Comparison of ENCODE assay signal across 28 mouse cellular contexts in genomic region chr12:70329059-70329458, GRCm38 (mm10). TPM values are rescaled to one million over a fixed set of nuclear protein-coding genes. Genes with fewer than 3 reads are reported as not detected.
A peak's percentile ranks its signal among the peaks of the same experiment; 100 is the strongest.
DNase-seq lines count a peak whose midpoint lies in the region; ATAC-seq and TF ChIP-seq lines count a peak whose summit lies in the region.
"Had no signal": no experiment of that assay in that cellular context is flagged by ENCODE, and none has a peak within 500 bp of the region (broad histone marks: within the 10 kb centered on the region; RNA-seq: fewer than 3 reads in every experiment).

No protein-coding gene starts in this region.

- TF ChIP-seq CTCF in thymus, adult 2 months (IDR thresholded peaks at IDR 0.05; ENCODE audit: borderline replicate concordance, control insufficient read depth, extremely low read depth, insufficient read depth, low read length, poor library complexity), result no peak

- DNase-seq in adrenal gland, postnatal 14 days, result peak; percentile 14
- DNase-seq in adrenal gland, adult 8-10 months, result no peak
- no peak for DNase-seq in lung, postnatal 36 days
- no peak for DNase-seq in thymus, adult 2 months
- DNase-seq: cerebellum, adult 11 months; cerebellum, adult 9-10 months; embryo, embryonic 11 days; gastrocnemius, postnatal 10 days; heart, adult 18-20 months; heart, postnatal 36 days; kidney, adult 8-10 months; layer of hippocampus, postnatal 36 days; left cerebral cortex, postnatal 4 days; liver, postnatal 0 days; midbrain, embryonic 14.5 days; thymus, postnatal 4 days had no signal

- no peak overlapping the region for H3K4me3 ChIP-seq in heart, embryonic 16.5 days (ENCODE audit: low read length)
- H3K4me3 ChIP-seq in heart, embryonic 12.5 days, result no peak overlapping the region
- H3K4me3 ChIP-seq in lung, embryonic 16.5 days (ENCODE audit: low read length), result no peak overlapping the region
- no peak overlapping the region for H3K4me3 ChIP-seq in thymus, adult 2 months (ENCODE audit: control insufficient read depth, insufficient read depth, low read length)
- H3K4me3 ChIP-seq: embryonic facial prominence, embryonic 12.5 days; forebrain, embryonic 10.5 days; hindbrain, embryonic 13.5 days; liver, embryonic 12.5 days had no signal

- H3K27ac ChIP-seq in heart, embryonic 16.5 days (ENCODE audit: low read length), result peak overlapping the region; percentile 64
- no peak overlapping the region for H3K27ac ChIP-seq in heart, embryonic 12.5 days (ENCODE audit: poor library complexity, severe bottlenecking)
- H3K27ac ChIP-seq in lung, embryonic 16.5 days (ENCODE audit: low read length), result no peak overlapping the region
- H3K27ac ChIP-seq in thymus, adult 2 months (ENCODE audit: control insufficient read depth, insufficient read depth, low read length), result no peak overlapping the region
- H3K27ac ChIP-seq: embryonic facial prominence, embryonic 12.5 days; forebrain, embryonic 10.5 days; hindbrain, embryonic 13.5 days; kidney, postnatal 0 days; liver, embryonic 12.5 days had no signal

- 18% methylated on average over 3 of the region's 3 CpGs for WGBS in heart, embryonic 16.5 days
- WGBS in heart, embryonic 12.5 days, result 30% methylated on average over 3 of the region's 3 CpGs
- 32% methylated on average over 3 of the region's 3 CpGs for WGBS in lung, embryonic 16.5 days
- 92% methylated on average over 3 of the region's 3 CpGs for WGBS in thymus, adult 2 months

- no peak overlapping the region for H3K4me2 ChIP-seq in heart, embryonic 16.5 days (ENCODE audit: low read depth, low read length)
- no peak overlapping the region for H3K4me2 ChIP-seq in heart, embryonic 12.5 days
- no peak overlapping the region for H3K4me2 ChIP-seq in lung, embryonic 16.5 days (ENCODE audit: low read depth, low read length)
- H3K4me2 ChIP-seq: embryonic facial prominence, embryonic 12.5 days; hindbrain, embryonic 13.5 days; liver, embryonic 12.5 days had no signal

- no peaks in the 10 kb centered on the region for H3K27me3 ChIP-seq in heart, embryonic 16.5 days (ENCODE audit: control insufficient read depth, insufficient read depth, low read length)
- H3K27me3 ChIP-seq in heart, embryonic 12.5 days (replicated peaks), result no peaks in the 10 kb centered on the region
- no peaks in the 10 kb centered on the region for H3K27me3 ChIP-seq in lung, embryonic 16.5 days (ENCODE audit: control insufficient read depth, insufficient read depth, low read depth, low read length)
- H3K27me3 ChIP-seq in thymus, adult 2 months (ENCODE audit: control insufficient read depth, insufficient read depth, low read length), result no peaks in the 10 kb centered on the region
- H3K27me3 ChIP-seq: embryonic facial prominence, embryonic 12.5 days; hindbrain, embryonic 13.5 days; liver, embryonic 12.5 days had no signal

- peaks cover 9% of the 10 kb centered on the region; the same call in 1 of the 2 replicates for H3K4me1 ChIP-seq in heart, embryonic 16.5 days (ENCODE audit: control insufficient read depth, insufficient read depth, low read length)
- 0 out of 2 replicates have a peak, but pooled peaks cover 3% of the 10 kb centered on the region for H3K4me1 ChIP-seq in heart, embryonic 12.5 days (replicated peaks)
- H3K4me1 ChIP-seq in lung, embryonic 16.5 days (replicated peaks; ENCODE audit: control insufficient read depth, insufficient read depth, low read length), result 0 out of 2 replicates have a peak, but pooled peaks cover 3% of the 10 kb centered on the region
- no peaks in the 10 kb centered on the region for H3K4me1 ChIP-seq in thymus, adult 2 months (replicated peaks; ENCODE audit: control insufficient read depth, insufficient read depth, low read length)
- H3K4me1 ChIP-seq: embryonic facial prominence, embryonic 12.5 days; liver, embryonic 12.5 days had no signal

- no peaks in the 10 kb centered on the region for H3K36me3 ChIP-seq in heart, embryonic 16.5 days (ENCODE audit: control insufficient read depth, insufficient read depth)
- H3K36me3 ChIP-seq in heart, embryonic 12.5 days, result no peaks in the 10 kb centered on the region
- no peaks in the 10 kb centered on the region for H3K36me3 ChIP-seq in lung, embryonic 16.5 days (ENCODE audit: control insufficient read depth, insufficient read depth, low read length)
- H3K36me3 ChIP-seq in thymus, adult 2 months (ENCODE audit: control insufficient read depth, insufficient read depth, low read length), result no peaks in the 10 kb centered on the region
- H3K36me3 ChIP-seq: embryonic facial prominence, embryonic 12.5 days; forebrain, embryonic 10.5 days; hindbrain, embryonic 13.5 days; liver, embryonic 12.5 days had no signal

- TF ChIP-seq POLR2A in thymus, adult 2 months (IDR thresholded peaks at IDR 0.05; ENCODE audit: control insufficient read depth, extremely low read depth, insufficient read depth, low read length, poor library complexity), result no peak

- ATAC-seq in heart, embryonic 16.5 days (replicated peaks; ENCODE audit: extremely low read depth, insufficient read depth, low FRiP score), result peak; percentile 86
- ATAC-seq in heart, embryonic 12.5 days (ENCODE audit: insufficient number of reproducible peaks, low FRiP score), result no peak
- ATAC-seq in lung, embryonic 16.5 days (ENCODE audit: low read depth), result peak; percentile 93
- ATAC-seq: forebrain, embryonic 16.5 days; intestine, embryonic 16.5 days; liver, embryonic 12.5 days; liver, postnatal 0 days had no signal

- no peak overlapping the region for H3K9ac ChIP-seq in heart, embryonic 16.5 days (ENCODE audit: low read length)
- no peak overlapping the region for H3K9ac ChIP-seq in heart, embryonic 12.5 days
- no peak overlapping the region for H3K9ac ChIP-seq in lung, embryonic 16.5 days (ENCODE audit: low read length)
- H3K9ac ChIP-seq: embryonic facial prominence, embryonic 12.5 days; hindbrain, embryonic 13.5 days; liver, embryonic 12.5 days; liver, postnatal 0 days had no signal

- no peaks in the 10 kb centered on the region for H3K9me3 ChIP-seq in heart, embryonic 16.5 days (replicated peaks; ENCODE audit: control insufficient read depth, low read length)
- no peaks in the 10 kb centered on the region for H3K9me3 ChIP-seq in heart, embryonic 12.5 days (replicated peaks)
- H3K9me3 ChIP-seq in lung, embryonic 16.5 days (ENCODE audit: control insufficient read depth, low read length), result no peaks in the 10 kb centered on the region
- H3K9me3 ChIP-seq: embryonic facial prominence, embryonic 12.5 days; forebrain, embryonic 10.5 days; hindbrain, embryonic 13.5 days; liver, embryonic 12.5 days had no signal

RNA-seq across cellular contexts. Expression of gene Trim9, which starts 18.4 kb away (rescaled TPM):
- 2.7 and 2.9 TPM in 2 replicates for total RNA-seq in adrenal gland, postnatal 14 days (2021)
- total RNA-seq in adrenal gland, adult 8-10 months (2022), result 1 to 10 TPM; 1.8 to 3.4 (median 3.1) TPM
- 0.11 and 0.51 TPM in 2 replicates for polyA plus RNA-seq in heart, embryonic 16.5 days (2015; fragmentation: Nextera tagmentation; extraction: Ambion mirVana)
- 0.54 and 0.68 TPM in 2 replicates for polyA plus RNA-seq in heart, embryonic 12.5 days (2016; fragmentation: Nextera tagmentation; extraction: Ambion mirVana)
- 0.58 and 1.3 TPM in 2 replicates for polyA plus RNA-seq in lung, embryonic 16.5 days (2015; fragmentation: Nextera tagmentation; extraction: Ambion mirVana)
- polyA plus RNA-seq in thymus, adult 2 months (2012; rRNA removed), result 0.16 and 0.18 TPM in 2 replicates
- total RNA-seq: heart, adult 18-20 months; MEL; monocyte, adult 5-6 weeks had no signal
